Mouse (Mus musculus): Measurements from ENCODE around the gene Zfp639. TPM values are rescaled to one million over a fixed set of nuclear protein-coding genes. Genes with fewer than 3 reads are reported as not detected.

The Zfp639 gene
- polyA plus RNA-seq, 1 experiment from 2014 or later = 52.1 TPM

- no peak for DNase-seq (ENCODE audit: low spot score)
- H3K4me1 ChIP-seq (ENCODE audit: control insufficient read depth, insufficient read depth, low read length) = no peaks in the 10 kb centered on the region
- ATAC-seq (ENCODE audit: insufficient number of reproducible peaks, low FRiP score, low TSS enrichment, low read depth) = no peak
- WGBS = 88% methylated on average over 1 of the region's 1 CpGs
- no peak overlapping the region for H3K27ac ChIP-seq (replicated peaks; ENCODE audit: low read depth, low read length)
- H3K36me3 ChIP-seq (ENCODE audit: control insufficient read depth, insufficient read depth, low read length) = no peaks in the 10 kb centered on the region; the same call in 1 of the 2 replicates
- no peak overlapping the region for H3K4me2 ChIP-seq (ENCODE audit: low read depth, severe bottlenecking)
- no peak overlapping the region for H3K4me3 ChIP-seq (ENCODE audit: low read depth, low read length)
- H3K9me3 ChIP-seq (ENCODE audit: control insufficient read depth, low read length) = no peaks in the 10 kb centered on the region
- no peak overlapping the region for H3K9ac ChIP-seq (ENCODE audit: low read length)
- H3K27me3 ChIP-seq (ENCODE audit: control insufficient read depth, insufficient read depth, low read length) = no peaks in the 10 kb centered on the region
Observed at GRCm38 (mm10) chr3:32537556-32537955, 27.5 kb downstream of the Zfp639 start.

GRCm38 (mm10) chr3:32538091-32538490 is 28.0 kb downstream of the Zfp639 start:
- no peak overlapping the region for H3K4me2 ChIP-seq (ENCODE audit: low read depth, severe bottlenecking)
- H3K4me1 ChIP-seq (ENCODE audit: control insufficient read depth, insufficient read depth, low read length) = no peaks in the 10 kb centered on the region
- H3K27me3 ChIP-seq (ENCODE audit: control insufficient read depth, insufficient read depth, low read length) = no peaks in the 10 kb centered on the region
- no peaks in the 10 kb centered on the region for H3K9me3 ChIP-seq (ENCODE audit: control insufficient read depth, low read length)
- ATAC-seq (ENCODE audit: insufficient number of reproducible peaks, low FRiP score, low TSS enrichment, low read depth) (no peak), DNase-seq (ENCODE audit: low spot score) (no peak)
- H3K27ac ChIP-seq (replicated peaks; ENCODE audit: low read depth, low read length) = no peak overlapping the region
- no peak overlapping the region for H3K9ac ChIP-seq (ENCODE audit: low read length)
- 89% methylated on average over 5 of the region's 5 CpGs for WGBS
- no peak overlapping the region for H3K4me3 ChIP-seq (ENCODE audit: low read depth, low read length)
- H3K36me3 ChIP-seq (ENCODE audit: control insufficient read depth, insufficient read depth, low read length) = no peaks in the 10 kb centered on the region; the same call in 1 of the 2 replicates

- no peak overlapping the region for H3K4me2 ChIP-seq (ENCODE audit: low read depth, severe bottlenecking)
- no peaks in the 10 kb centered on the region; the same call in 1 of the 2 replicates for H3K36me3 ChIP-seq (ENCODE audit: control insufficient read depth, insufficient read depth, low read length)
- DNase-seq (ENCODE audit: low spot score) (no peak), ATAC-seq (ENCODE audit: insufficient number of reproducible peaks, low FRiP score, low TSS enrichment, low read depth) (no peak)
- WGBS = 100% methylated on average over 1 of the region's 1 CpGs
- no peak overlapping the region for H3K4me3 ChIP-seq (ENCODE audit: low read depth, low read length)
- H3K27me3 ChIP-seq (ENCODE audit: control insufficient read depth, insufficient read depth, low read length) = no peaks in the 10 kb centered on the region
- H3K9ac ChIP-seq (ENCODE audit: low read length) = no peak overlapping the region
- H3K27ac ChIP-seq (replicated peaks; ENCODE audit: low read depth, low read length) = no peak overlapping the region
- no peaks in the 10 kb centered on the region for H3K4me1 ChIP-seq (ENCODE audit: control insufficient read depth, insufficient read depth, low read length)
- H3K9me3 ChIP-seq (ENCODE audit: control insufficient read depth, low read length) = no peaks in the 10 kb centered on the region
Observed at GRCm38 (mm10) chr3:32553061-32553460, 43.0 kb downstream of the Zfp639 start.

GRCm38 (mm10) chr3:32563401-32563800 is 53.3 kb downstream of the Zfp639 start:
- DNase-seq (ENCODE audit: low spot score) (no peak), ATAC-seq (ENCODE audit: insufficient number of reproducible peaks, low FRiP score, low TSS enrichment, low read depth) (no peak)
- WGBS = 95% methylated on average over 6 of the region's 6 CpGs
- Histone ChIP-seq H3K9me3 (ENCODE audit: control insufficient read depth, low read length) (no peaks in the 10 kb centered on the region), H3K9ac (ENCODE audit: low read length) (no peak overlapping the region), H3K4me2 (ENCODE audit: low read depth, severe bottlenecking) (no peak overlapping the region), H3K4me1 (ENCODE audit: control insufficient read depth, insufficient read depth, low read length) (no peaks in the 10 kb centered on the region), H3K27me3 (ENCODE audit: control insufficient read depth, insufficient read depth, low read length) (no peaks in the 10 kb centered on the region), H3K4me3 (ENCODE audit: low read depth, low read length) (no peak overlapping the region), H3K27ac (replicated peaks; ENCODE audit: low read depth, low read length) (no peak overlapping the region), H3K36me3 (ENCODE audit: control insufficient read depth, insufficient read depth, low read length) (peaks cover 8% of the 10 kb centered on the region)

Other genes with a start within 250 kb of the Zfp639 start
- gene Zmat3, start 144.2 kb upstream of the Zfp639 start, polyA plus RNA-seq (2014; fragmentation: Nextera tagmentation; extraction: Ambion mirVana) = 5.9 and 7.6 TPM in 2 replicates
- gene Pik3ca, start 112.6 kb upstream of the Zfp639 start, polyA plus RNA-seq (2014; fragmentation: Nextera tagmentation; extraction: Ambion mirVana) = 16.1 and 16.9 TPM in 2 replicates
- gene Kcnmb3, start 18.0 kb upstream of the Zfp639 start, polyA plus RNA-seq (2014; fragmentation: Nextera tagmentation; extraction: Ambion mirVana) = 0.28 TPM in 1 of 2 replicates, not detected in the other
- gene Mfn1, start 19.2 kb downstream of the Zfp639 start, polyA plus RNA-seq (2014; fragmentation: Nextera tagmentation; extraction: Ambion mirVana) = 28.3 and 29.3 TPM in 2 replicates
- 42.3 and 42.4 TPM in 2 replicates for gene Gnb4, start 106.3 kb downstream of the Zfp639 start, polyA plus RNA-seq (2014; fragmentation: Nextera tagmentation; extraction: Ambion mirVana)
- 259 and 263 TPM in 2 replicates for gene Actl6a, start 196.0 kb downstream of the Zfp639 start, polyA plus RNA-seq (2014; fragmentation: Nextera tagmentation; extraction: Ambion mirVana)
- gene Ndufb5, start 226.7 kb downstream of the Zfp639 start, polyA plus RNA-seq (2014; fragmentation: Nextera tagmentation; extraction: Ambion mirVana) = 297 and 325 TPM in 2 replicates
- gene Mrpl47, start 227.3 kb downstream of the Zfp639 start, polyA plus RNA-seq (2014; fragmentation: Nextera tagmentation; extraction: Ambion mirVana) = 42.7 and 44.7 TPM in 2 replicates